Mouse (Mus musculus): ENCODE measurements around the gene Nrg4. TPM values are rescaled to one million over a fixed set of nuclear protein-coding genes. Genes with fewer than 3 reads are reported as not detected.
A peak's percentile ranks its signal among the peaks of the same experiment; 100 is the strongest.

Gene Nrg4
- polyA plus RNA-seq, 1 experiment from 2014 or later, result 1.4 TPM

- no peaks in the 10 kb centered on the region for H3K36me3 ChIP-seq
- H3K9me3 ChIP-seq (replicated peaks), result no peaks in the 10 kb centered on the region
- ATAC-seq (ENCODE audit: low FRiP score), result no peak
- no peak overlapping the region for H3K9ac ChIP-seq
- no peak overlapping the region for H3K4me3 ChIP-seq
- H3K4me2 ChIP-seq (replicated peaks), result no peak overlapping the region
- 82% methylated on average over 5 of the region's 5 CpGs for WGBS
- H3K4me1 ChIP-seq, result no peaks in the 10 kb centered on the region; the same call in 1 of the 2 replicates
- H3K27me3 ChIP-seq, result no peaks in the 10 kb centered on the region
- H3K27ac ChIP-seq, result no peak overlapping the region
Measured at GRCm38 (mm10) chr9:55308455-55308854, 18.2 kb downstream of the Nrg4 start.

GRCm38 (mm10) chr9:55307557-55307956 is 19.1 kb downstream of the Nrg4 start:
- Histone ChIP-seq H3K4me1 (no peaks in the 10 kb centered on the region; the same call in 1 of the 2 replicates), H3K27me3 (no peaks in the 10 kb centered on the region), H3K4me2 (replicated peaks) (no peak overlapping the region), H3K4me3 (no peak overlapping the region), H3K9ac (no peak overlapping the region), H3K27ac (no peak overlapping the region), H3K9me3 (replicated peaks) (no peaks in the 10 kb centered on the region), H3K36me3 (no peaks in the 10 kb centered on the region)
- 78% methylated on average over 5 of the region's 5 CpGs for WGBS
- ATAC-seq (ENCODE audit: low FRiP score), result no peak

- Histone ChIP-seq H3K4me3 (no peak overlapping the region), H3K9ac (no peak overlapping the region), H3K9me3 (replicated peaks) (no peaks in the 10 kb centered on the region), H3K27me3 (no peaks in the 10 kb centered on the region), H3K36me3 (no peaks in the 10 kb centered on the region), H3K27ac (no peak overlapping the region), H3K4me1 (no peaks in the 10 kb centered on the region; the same call in 1 of the 2 replicates), H3K4me2 (replicated peaks) (no peak overlapping the region)
- WGBS, result 77% methylated on average over 2 of the region's 2 CpGs
- ATAC-seq (ENCODE audit: low FRiP score), result no peak
Measured at GRCm38 (mm10) chr9:55307066-55307465, 19.6 kb downstream of the Nrg4 start.

- Histone ChIP-seq H3K9me3 (replicated peaks) (no peaks in the 10 kb centered on the region), H3K27me3 (no peaks in the 10 kb centered on the region), H3K27ac (no peak overlapping the region), H3K36me3 (no peaks in the 10 kb centered on the region), H3K9ac (no peak overlapping the region), H3K4me3 (no peak overlapping the region), H3K4me2 (replicated peaks) (no peak overlapping the region), H3K4me1 (no peaks in the 10 kb centered on the region)
- 70% methylated on average over 2 of the region's 2 CpGs for WGBS
- ATAC-seq (ENCODE audit: low FRiP score), result no peak
Measured at GRCm38 (mm10) chr9:55296221-55296620, 30.4 kb downstream of the Nrg4 start.

GRCm38 (mm10) chr9:55291966-55292365 is 34.7 kb downstream of the Nrg4 start:
- WGBS, result 90% methylated on average over 4 of the region's 4 CpGs
- no peak overlapping the region for H3K4me3 ChIP-seq
- no peaks in the 10 kb centered on the region for H3K9me3 ChIP-seq (replicated peaks)
- no peaks in the 10 kb centered on the region for H3K27me3 ChIP-seq
- no peak for ATAC-seq (ENCODE audit: low FRiP score)
- no peak overlapping the region for H3K9ac ChIP-seq
- H3K4me2 ChIP-seq (replicated peaks), result no peak overlapping the region
- no peak overlapping the region for H3K27ac ChIP-seq
- H3K4me1 ChIP-seq, result no peaks in the 10 kb centered on the region
- no peaks in the 10 kb centered on the region for H3K36me3 ChIP-seq

GRCm38 (mm10) chr9:55289475-55290198 is 37.0 kb downstream of the Nrg4 start:
- H3K4me3 ChIP-seq, result no peak overlapping the region
- H3K27me3 ChIP-seq, result no peaks in the 10 kb centered on the region
- H3K9ac ChIP-seq, result no peak overlapping the region
- no peaks in the 10 kb centered on the region for H3K9me3 ChIP-seq (replicated peaks)
- no peaks in the 10 kb centered on the region for H3K4me1 ChIP-seq
- no peak overlapping the region for H3K4me2 ChIP-seq (replicated peaks)
- 71% methylated on average over 3 of the region's 3 CpGs for WGBS
- H3K36me3 ChIP-seq, result no peaks in the 10 kb centered on the region
- no peak for ATAC-seq (ENCODE audit: low FRiP score)
- H3K27ac ChIP-seq, result no peak overlapping the region

GRCm38 (mm10) chr9:55285197-55285596 is 41.4 kb downstream of the Nrg4 start:
- no peak overlapping the region for H3K9ac ChIP-seq
- no peaks in the 10 kb centered on the region for H3K9me3 ChIP-seq (replicated peaks)
- no peak for ATAC-seq (ENCODE audit: low FRiP score)
- no peaks in the 10 kb centered on the region for H3K36me3 ChIP-seq
- no peaks in the 10 kb centered on the region for H3K4me1 ChIP-seq
- H3K4me2 ChIP-seq (replicated peaks), result no peak overlapping the region
- no peak overlapping the region for H3K27ac ChIP-seq
- H3K4me3 ChIP-seq, result no peak overlapping the region
- H3K27me3 ChIP-seq, result 0 out of 2 replicates have a peak, but pooled peaks cover 2% of the 10 kb centered on the region
- WGBS, result 83% methylated on average over 3 of the region's 3 CpGs

- Histone ChIP-seq H3K27ac (no peak overlapping the region), H3K4me3 (no peak overlapping the region), H3K9me3 (replicated peaks) (no peaks in the 10 kb centered on the region), H3K4me2 (replicated peaks) (0 out of 2 replicates have a peak overlapping the region, but pooled peaks have one; percentile 25), H3K27me3 (0 out of 2 replicates have a peak, but pooled peaks cover 2% of the 10 kb centered on the region), H3K36me3 (no peaks in the 10 kb centered on the region), H3K4me1 (no peaks in the 10 kb centered on the region), H3K9ac (no peak overlapping the region)
- no peak for ATAC-seq (ENCODE audit: low FRiP score)
- 9% methylated on average over 14 of the region's 14 CpGs for WGBS
Measured at GRCm38 (mm10) chr9:55283516-55283915, 43.1 kb downstream of the Nrg4 start.

GRCm38 (mm10) chr9:55279114-55279825 is 47.4 kb downstream of the Nrg4 start:
- no peaks in the 10 kb centered on the region for H3K36me3 ChIP-seq
- H3K4me3 ChIP-seq, result no peak overlapping the region
- H3K9ac ChIP-seq, result no peak overlapping the region
- H3K4me1 ChIP-seq, result no peaks in the 10 kb centered on the region
- 0 out of 2 replicates have a peak, but pooled peaks cover 2% of the 10 kb centered on the region for H3K27me3 ChIP-seq
- no peaks in the 10 kb centered on the region for H3K9me3 ChIP-seq (replicated peaks)
- H3K4me2 ChIP-seq (replicated peaks), result no peak overlapping the region
- no peak for ATAC-seq (ENCODE audit: low FRiP score)
- H3K27ac ChIP-seq, result no peak overlapping the region
- WGBS, result 85% methylated on average over 8 of the region's 8 CpGs

GRCm38 (mm10) chr9:55277562-55277961 is 49.1 kb downstream of the Nrg4 start:
- WGBS, result 72% methylated on average over 4 of the region's 4 CpGs
- H3K9me3 ChIP-seq (replicated peaks), result no peaks in the 10 kb centered on the region
- H3K27me3 ChIP-seq, result no peaks in the 10 kb centered on the region
- H3K4me1 ChIP-seq, result no peaks in the 10 kb centered on the region
- no peak for ATAC-seq (ENCODE audit: low FRiP score)
- no peak overlapping the region for H3K9ac ChIP-seq
- no peaks in the 10 kb centered on the region for H3K36me3 ChIP-seq
- no peak overlapping the region for H3K4me2 ChIP-seq (replicated peaks)
- H3K4me3 ChIP-seq, result no peak overlapping the region
- H3K27ac ChIP-seq, result no peak overlapping the region

- Histone ChIP-seq H3K4me2 (replicated peaks) (no peak overlapping the region), H3K27ac (no peak overlapping the region), H3K27me3 (no peaks in the 10 kb centered on the region), H3K4me3 (no peak overlapping the region), H3K9ac (no peak overlapping the region), H3K36me3 (no peaks in the 10 kb centered on the region), H3K9me3 (replicated peaks) (no peaks in the 10 kb centered on the region), H3K4me1 (no peaks in the 10 kb centered on the region)
- WGBS, result 44% methylated on average over 4 of the region's 4 CpGs
- ATAC-seq (ENCODE audit: low FRiP score), result no peak
Measured at GRCm38 (mm10) chr9:55273906-55274305, 52.7 kb downstream of the Nrg4 start.

GRCm38 (mm10) chr9:55271960-55272560 is 54.6 kb downstream of the Nrg4 start:
- ATAC-seq (ENCODE audit: low FRiP score), result no peak
- Histone ChIP-seq H3K9me3 (replicated peaks) (no peaks in the 10 kb centered on the region), H3K27me3 (no peaks in the 10 kb centered on the region), H3K9ac (no peak overlapping the region), H3K4me3 (no peak overlapping the region), H3K4me1 (no peaks in the 10 kb centered on the region), H3K27ac (no peak overlapping the region), H3K4me2 (replicated peaks) (no peak overlapping the region), H3K36me3 (no peaks in the 10 kb centered on the region)
- 51% methylated on average over 5 of the region's 5 CpGs for WGBS
